Comparison of ENCODE assay signal across 12 mouse cellular contexts in genomic region chr3:51660060-51660459, GRCm38 (mm10). TPM values are rescaled to one million over a fixed set of nuclear protein-coding genes. Genes with fewer than 3 reads are reported as not detected.
DNase-seq lines count a peak whose midpoint lies in the region; ATAC-seq and TF ChIP-seq lines count a peak whose summit lies in the region.
"Had no signal": no experiment of that assay in that cellular context is flagged by ENCODE, and none has a peak within 500 bp of the region (broad histone marks: within the 10 kb centered on the region; RNA-seq: fewer than 3 reads in every experiment).

Mgst2 (plus strand) TSS chr3:51660360.

- WGBS in thymus, adult 2 months: 50% methylated on average over 4 of the region's 4 CpGs
- 55% methylated on average over 4 of the region's 4 CpGs for WGBS in liver, embryonic 14.5 days (ENCODE audit: insufficient replicate concordance)
- 40% methylated on average over 4 of the region's 4 CpGs for WGBS in stomach, postnatal 0 days
- WGBS in hindbrain, embryonic 14.5 days: 54% methylated on average over 4 of the region's 4 CpGs

- no peak for TF ChIP-seq CTCF in thymus, adult 2 months (IDR thresholded peaks at IDR 0.05; ENCODE audit: borderline replicate concordance, control insufficient read depth, extremely low read depth, insufficient read depth, low read length, poor library complexity)
- TF ChIP-seq CTCF in liver, embryonic 14.5 days (IDR thresholded peaks at IDR 0.05; ENCODE audit: low read depth): no peak
- TF ChIP-seq CTCF in stomach, postnatal 0 days (IDR thresholded peaks at IDR 0.05; ENCODE audit: low read depth): no peak
- TF ChIP-seq CTCF in layer of hippocampus, adult 2 months (conservative IDR thresholded peaks at IDR 0.05): no peak

- no peaks in the 10 kb centered on the region for H3K27me3 ChIP-seq in thymus, adult 2 months (ENCODE audit: control insufficient read depth, insufficient read depth, low read length)
- no peaks in the 10 kb centered on the region for H3K27me3 ChIP-seq in liver, embryonic 14.5 days (ENCODE audit: control insufficient read depth, insufficient read depth, low read length)
- H3K27me3 ChIP-seq in stomach, postnatal 0 days (ENCODE audit: control insufficient read depth, insufficient read depth, low read length): no peaks in the 10 kb centered on the region
- H3K27me3 ChIP-seq in hindbrain, embryonic 14.5 days (ENCODE audit: control insufficient read depth, insufficient read depth, low read length): no peaks in the 10 kb centered on the region
- H3K27me3 ChIP-seq: midbrain, embryonic 13.5 days had no signal

- no peak for TF ChIP-seq EP300 in liver, embryonic 14.5 days (IDR thresholded peaks at IDR 0.05; ENCODE audit: low read depth)
- TF ChIP-seq EP300 in stomach, postnatal 0 days (optimal IDR thresholded peaks at IDR 0.05): no peak

- DNase-seq in thymus, adult 2 months: no peak
- no peak for DNase-seq in thymus, postnatal 25 days
- DNase-seq in adrenal gland, postnatal 4 days (ENCODE audit: low spot score in 2 of 2): no peak
- DNase-seq in liver, embryonic 14.5 days (ENCODE audit: low read depth in 3 of 3, low spot score in 3 of 3): no peak
- DNase-seq in stomach, postnatal 0 days (ENCODE audit: low spot score): no peak
- no peak for DNase-seq in hindbrain, embryonic 14.5 days (ENCODE audit: low spot score)
- DNase-seq in frontal cortex, postnatal 10 days (ENCODE audit: low spot score in 2 of 2): no peak
- DNase-seq in layer of hippocampus, adult 2 months (ENCODE audit: low spot score in 2 of 2): no peak
- DNase-seq: heart, postnatal 14 days; kidney, postnatal 14 days; left cerebral cortex, postnatal 4 days had no signal

- peak within 1 kb of the TSS; percentile 55 for H3K4me3 ChIP-seq in thymus, adult 2 months (ENCODE audit: control insufficient read depth, insufficient read depth, low read length)
- peak within 1 kb of the TSS; percentile 28 to 39 for H3K4me3 ChIP-seq in liver, embryonic 14.5 days (ENCODE audit: insufficient read depth in 1 of 2, low read depth in 2 of 2, low read length in 2 of 2)
- H3K4me3 ChIP-seq in stomach, postnatal 0 days (ENCODE audit: low read depth, low read length): peak within 1 kb of the TSS; percentile 18
- H3K4me3 ChIP-seq in hindbrain, embryonic 14.5 days (replicated peaks; ENCODE audit: low read length): no peak within 1 kb of the TSS
- H3K4me3 ChIP-seq in layer of hippocampus, adult 2 months: no peak within 1 kb of the TSS
- H3K4me3 ChIP-seq: midbrain, embryonic 13.5 days had no signal

- H3K4me2 ChIP-seq in liver, embryonic 14.5 days (ENCODE audit: low read depth): peak within 1 kb of the TSS; percentile 51
- H3K4me2 ChIP-seq in stomach, postnatal 0 days (replicated peaks; ENCODE audit: low read depth): peak within 1 kb of the TSS; percentile 38
- H3K4me2 ChIP-seq in hindbrain, embryonic 14.5 days (replicated peaks): no peak within 1 kb of the TSS
- H3K4me2 ChIP-seq: midbrain, embryonic 13.5 days had no signal

- no peak for TF ChIP-seq POLR2A in thymus, adult 2 months (IDR thresholded peaks at IDR 0.05; ENCODE audit: control insufficient read depth, extremely low read depth, insufficient read depth, low read length, poor library complexity)

- no peaks in the 10 kb centered on the region for H3K9me3 ChIP-seq in liver, embryonic 14.5 days (ENCODE audit: control insufficient read depth, low read length)
- no peaks in the 10 kb centered on the region for H3K9me3 ChIP-seq in stomach, postnatal 0 days (ENCODE audit: control insufficient read depth, low read length)
- H3K9me3 ChIP-seq in hindbrain, embryonic 14.5 days (ENCODE audit: control insufficient read depth, low read length): no peaks in the 10 kb centered on the region
- H3K9me3 ChIP-seq: midbrain, embryonic 13.5 days had no signal

- peak within 1 kb of the TSS; percentile 88 for H3K27ac ChIP-seq in thymus, adult 2 months (ENCODE audit: control insufficient read depth, insufficient read depth, low read length)
- H3K27ac ChIP-seq in liver, embryonic 14.5 days: peak within 1 kb of the TSS; percentile 50
- H3K27ac ChIP-seq in stomach, postnatal 0 days (replicated peaks): peak within 1 kb of the TSS; percentile 72
- no peak within 1 kb of the TSS for H3K27ac ChIP-seq in hindbrain, embryonic 14.5 days
- no peak within 1 kb of the TSS for H3K27ac ChIP-seq in layer of hippocampus, adult 2 months
- H3K27ac ChIP-seq: midbrain, embryonic 13.5 days had no signal

- no peak for ATAC-seq in liver, embryonic 14.5 days (ENCODE audit: insufficient read depth)
- no peak for ATAC-seq in stomach, postnatal 0 days (ENCODE audit: low FRiP score, low TSS enrichment)
- ATAC-seq in hindbrain, embryonic 14.5 days (ENCODE audit: low FRiP score): no peak
- ATAC-seq: midbrain, embryonic 13.5 days had no signal

- peaks cover 45% of the 10 kb centered on the region for H3K4me1 ChIP-seq in thymus, adult 2 months (replicated peaks; ENCODE audit: control insufficient read depth, insufficient read depth, low read length)
- H3K4me1 ChIP-seq in liver, embryonic 14.5 days (replicated peaks; ENCODE audit: control insufficient read depth in 2 of 2, insufficient read depth in 2 of 2, low read length in 1 of 2): peaks cover 16 to 30% of the 10 kb centered on the region in 2 experiments
- no peaks in the 10 kb centered on the region; the same call in 1 of the 2 replicates for H3K4me1 ChIP-seq in stomach, postnatal 0 days (replicated peaks; ENCODE audit: control insufficient read depth, insufficient read depth)
- no peaks in the 10 kb centered on the region for H3K4me1 ChIP-seq in hindbrain, embryonic 14.5 days (replicated peaks; ENCODE audit: control insufficient read depth, insufficient read depth, low read length)
- H3K4me1 ChIP-seq: midbrain, embryonic 13.5 days had no signal

- peak within 1 kb of the TSS; percentile 37 for H3K9ac ChIP-seq in liver, embryonic 14.5 days (replicated peaks)
- peak within 1 kb of the TSS; percentile 41 for H3K9ac ChIP-seq in stomach, postnatal 0 days (ENCODE audit: low read length)
- H3K9ac ChIP-seq in hindbrain, embryonic 14.5 days: no peak within 1 kb of the TSS
- H3K9ac ChIP-seq: midbrain, embryonic 13.5 days had no signal

- H3K36me3 ChIP-seq in thymus, adult 2 months (ENCODE audit: control insufficient read depth, insufficient read depth, low read length): no peaks in the 10 kb centered on the region
- H3K36me3 ChIP-seq in liver, embryonic 14.5 days (replicated peaks; ENCODE audit: control insufficient read depth, insufficient read depth, low read depth): no peaks in the 10 kb centered on the region
- H3K36me3 ChIP-seq in stomach, postnatal 0 days (ENCODE audit: control insufficient read depth, insufficient read depth, low read length): no peaks in the 10 kb centered on the region
- H3K36me3 ChIP-seq in hindbrain, embryonic 14.5 days (replicated peaks; ENCODE audit: control insufficient read depth, insufficient read depth): no peaks in the 10 kb centered on the region
- H3K36me3 ChIP-seq: midbrain, embryonic 13.5 days had no signal

RNA-seq across cellular contexts. Expression of gene Mgst2, which starts in this region (rescaled TPM):
- 17.9 and 20.8 TPM in 2 replicates for polyA plus RNA-seq in thymus, adult 2 months (2012; rRNA removed)
- 10 to 100 TPM; 63.7 to 69.5 TPM for total RNA-seq in adrenal gland, postnatal 4 days (2021)
- polyA plus RNA-seq in liver, embryonic 14.5 days (2012; rRNA removed): 2.8 and 3.6 TPM in 2 replicates
- 19.0 and 20.8 TPM in 2 replicates for polyA plus RNA-seq in liver, embryonic 14.5 days (2014; fragmentation: Nextera tagmentation; extraction: Ambion mirVana)
- polyA plus RNA-seq in stomach, postnatal 0 days (2015; fragmentation: Nextera tagmentation; extraction: Ambion mirVana): 264 and 268 TPM in 2 replicates
- polyA plus RNA-seq in hindbrain, embryonic 14.5 days (2014; fragmentation: Nextera tagmentation; extraction: Ambion mirVana): 0.52 and 0.82 TPM in 2 replicates
- total RNA-seq in layer of hippocampus, adult 2 months (2021): not detected

Comparison
In these comparisons a context has a peak if more than half of its experiments do, and no peak if none do; other contexts are left out.
1. RNA of gene Mgst2 (total RNA-seq): 63.7 to 69.5 TPM in adrenal gland, postnatal 4 days; not detected in layer of hippocampus, adult 2 months; every median in the first group is over 10 times any median in the second.
2. RNA of gene Mgst2 (polyA plus RNA-seq): 264 to 268 TPM in stomach, postnatal 0 days; 17.9 to 20.8 TPM in thymus, adult 2 months, 2.8 to 20.8 TPM in liver, embryonic 14.5 days and 0.52 to 0.82 TPM in hindbrain, embryonic 14.5 days; every median in the first group is over 10 times any median in the second.
3. H3K27ac ChIP-seq: peak in thymus, adult 2 months (single experiment), liver, embryonic 14.5 days (single experiment) and stomach, postnatal 0 days (single experiment); none in hindbrain, embryonic 14.5 days (single experiment) and layer of hippocampus, adult 2 months (single experiment).
4. H3K4me3 ChIP-seq: peak in thymus, adult 2 months (single experiment), liver, embryonic 14.5 days (2 of 2) and stomach, postnatal 0 days (single experiment); none in hindbrain, embryonic 14.5 days (single experiment) and layer of hippocampus, adult 2 months (single experiment).